In genomic region chr6:97478981-97479860, GRCm38 (mm10) we compare ENCODE assay signal across 14 mouse cellular contexts.
DNase-seq lines count a peak whose midpoint lies in the region; ATAC-seq and TF ChIP-seq lines count a peak whose summit lies in the region.
"Had no signal": no experiment of that assay in that cellular context is flagged by ENCODE, and none has a peak within 500 bp of the region (broad histone marks: within the 10 kb centered on the region; RNA-seq: fewer than 3 reads in every experiment).

No protein-coding gene starts in this region.

- H3K4me3 ChIP-seq in heart, embryonic 11.5 days (ENCODE audit: low read depth, low read length) = no peak overlapping the region
- no peak overlapping the region for H3K4me3 ChIP-seq in lung, adult 2 months (replicated peaks; ENCODE audit: extremely low read depth, low read depth, low read length)
- H3K4me3 ChIP-seq in intestine, postnatal 0 days (ENCODE audit: low read depth, low read length) = no peak overlapping the region
- H3K4me3 ChIP-seq in hindbrain, embryonic 13.5 days = no peak overlapping the region
- H3K4me3 ChIP-seq: embryonic facial prominence, embryonic 15.5 days; hindbrain, embryonic 15.5 days; midbrain, embryonic 12.5 days had no signal

- H3K9me3 ChIP-seq in heart, embryonic 11.5 days (replicated peaks; ENCODE audit: control insufficient read depth, low read length) = no peaks in the 10 kb centered on the region
- H3K9me3 ChIP-seq in intestine, postnatal 0 days (ENCODE audit: control insufficient read depth) = no peaks in the 10 kb centered on the region
- no peaks in the 10 kb centered on the region for H3K9me3 ChIP-seq in hindbrain, embryonic 13.5 days
- H3K9me3 ChIP-seq: embryonic facial prominence, embryonic 15.5 days; hindbrain, embryonic 15.5 days; midbrain, embryonic 12.5 days had no signal

- no peak for ATAC-seq in heart, embryonic 11.5 days (replicated peaks; ENCODE audit: insufficient number of reproducible peaks, low FRiP score, low TSS enrichment)
- 0 out of 2 replicates have a peak, but pooled peaks have one; percentile 43 for ATAC-seq in intestine, postnatal 0 days
- ATAC-seq in megakaryocyte, adult 5-6 weeks (ENCODE audit: poor library complexity, severe bottlenecking) = peak; percentile 84
- no peak for ATAC-seq in hindbrain, embryonic 13.5 days (ENCODE audit: low FRiP score)

- 69% methylated on average over 19 of the region's 19 CpGs for WGBS in heart, embryonic 11.5 days (ENCODE audit: insufficient replicate concordance)
- WGBS in lung, adult 2 months = 57% methylated on average over 19 of the region's 19 CpGs
- WGBS in intestine, postnatal 0 days = 51% methylated on average over 19 of the region's 19 CpGs
- 39% methylated on average over 19 of the region's 19 CpGs for WGBS in hindbrain, embryonic 13.5 days

- H3K9ac ChIP-seq in heart, embryonic 11.5 days (ENCODE audit: low read depth, low read length) = no peak overlapping the region
- no peak overlapping the region for H3K9ac ChIP-seq in intestine, postnatal 0 days (ENCODE audit: low read depth, low read length)
- H3K9ac ChIP-seq in hindbrain, embryonic 13.5 days = no peak overlapping the region
- H3K9ac ChIP-seq: embryonic facial prominence, embryonic 15.5 days; hindbrain, embryonic 15.5 days; midbrain, embryonic 12.5 days had no signal

- H3K27me3 ChIP-seq in heart, embryonic 11.5 days (ENCODE audit: control insufficient read depth, insufficient read depth, low read length) = no peaks in the 10 kb centered on the region
- no peaks in the 10 kb centered on the region for H3K27me3 ChIP-seq in intestine, postnatal 0 days (replicated peaks; ENCODE audit: control insufficient read depth, insufficient read depth, low read length)
- no peaks in the 10 kb centered on the region for H3K27me3 ChIP-seq in hindbrain, embryonic 13.5 days
- H3K27me3 ChIP-seq: embryonic facial prominence, embryonic 15.5 days; hindbrain, embryonic 15.5 days; midbrain, embryonic 12.5 days had no signal

- peak; percentile 96 for DNase-seq in heart, adult 11 months
- peak; percentile 32 for DNase-seq in lung, postnatal 36 days
- no peak for DNase-seq in lung, adult 2 months
- no peak for DNase-seq in thymus, postnatal 4 days
- DNase-seq: cerebellum, adult 11 months; gastrocnemius, postnatal 14 days; right cerebral cortex, adult 18-20 months had no signal

- no peaks in the 10 kb centered on the region for H3K4me1 ChIP-seq in heart, embryonic 11.5 days (ENCODE audit: control insufficient read depth, insufficient read depth, low read length)
- 0 out of 2 replicates have a peak, but pooled peaks cover 6% of the 10 kb centered on the region for H3K4me1 ChIP-seq in lung, adult 2 months (ENCODE audit: control insufficient read depth, insufficient read depth, low read length)
- no peaks in the 10 kb centered on the region for H3K4me1 ChIP-seq in intestine, postnatal 0 days (replicated peaks; ENCODE audit: control insufficient read depth, insufficient read depth, low read length)
- H3K4me1 ChIP-seq in hindbrain, embryonic 13.5 days (replicated peaks) = peaks cover 11% of the 10 kb centered on the region
- H3K4me1 ChIP-seq: embryonic facial prominence, embryonic 15.5 days had no signal

- TF ChIP-seq POLR2A in lung, adult 2 months (IDR thresholded peaks at IDR 0.05; ENCODE audit: borderline replicate concordance, extremely low read depth, low read depth, low read length) = no peak

- H3K4me2 ChIP-seq in heart, embryonic 11.5 days = no peak overlapping the region
- no peak overlapping the region for H3K4me2 ChIP-seq in intestine, postnatal 0 days (replicated peaks; ENCODE audit: low read depth)
- no peak overlapping the region for H3K4me2 ChIP-seq in hindbrain, embryonic 13.5 days
- H3K4me2 ChIP-seq: embryonic facial prominence, embryonic 15.5 days; hindbrain, embryonic 15.5 days; midbrain, embryonic 12.5 days had no signal

- TF ChIP-seq CTCF in lung, adult 2 months (IDR thresholded peaks at IDR 0.05; ENCODE audit: insufficient read depth, low read length) = no peak
- TF ChIP-seq CTCF in intestine, postnatal 0 days (IDR thresholded peaks at IDR 0.05; ENCODE audit: low read depth) = no peak

- no peaks in the 10 kb centered on the region for H3K36me3 ChIP-seq in heart, embryonic 11.5 days (ENCODE audit: control insufficient read depth, insufficient read depth, low read length)
- no peaks in the 10 kb centered on the region for H3K36me3 ChIP-seq in intestine, postnatal 0 days (ENCODE audit: control insufficient read depth, insufficient read depth)
- no peaks in the 10 kb centered on the region for H3K36me3 ChIP-seq in hindbrain, embryonic 13.5 days
- H3K36me3 ChIP-seq: embryonic facial prominence, embryonic 15.5 days; hindbrain, embryonic 15.5 days; midbrain, embryonic 12.5 days had no signal

- no peak overlapping the region for H3K27ac ChIP-seq in heart, embryonic 11.5 days (ENCODE audit: low read depth, low read length)
- no peak overlapping the region for H3K27ac ChIP-seq in intestine, postnatal 0 days (ENCODE audit: low read depth, low read length)
- H3K27ac ChIP-seq in hindbrain, embryonic 13.5 days = no peak overlapping the region
- H3K27ac ChIP-seq: embryonic facial prominence, embryonic 15.5 days; hindbrain, embryonic 15.5 days; midbrain, embryonic 12.5 days had no signal

Comparison
In these comparisons a context has a peak if more than half of its experiments do, and no peak if none do; other contexts are left out.
1. DNase-seq: peak in heart, adult 11 months (single experiment) and lung, postnatal 36 days (single experiment); none in lung, adult 2 months (single experiment) and thymus, postnatal 4 days (single experiment).
2. ATAC-seq: peak in intestine, postnatal 0 days (single experiment) and megakaryocyte, adult 5-6 weeks (single experiment); none in heart, embryonic 11.5 days (single experiment) and hindbrain, embryonic 13.5 days (single experiment).